Mouse (Mus musculus) small intestine, adult 2 months (tissue): ENCODE data around the gene Tekt2.

Experiments used
- CTCF ChIP-seq: fragments of 200-500 bp; IDR thresholded peaks from 2 replicates; pipeline ENCODE4 v1.5.1; 2012; ENCODE audit warnings: low read depth, mild to moderate bottlenecking, control low read depth, inconsistent platforms, low read length, moderate library complexity, mixed read lengths; ENCODE audit not compliant: insufficient replicate concordance, insufficient read length; ENCODE audit errors: extremely low read depth
- POLR2A ChIP-seq: fragments of 200-500 bp; IDR thresholded peaks from 2 replicates; pipeline ENCODE4 v1.6.1; 2012; ENCODE audit warnings: low read depth, mild to moderate bottlenecking, control low read depth, inconsistent platforms, low read length, moderate library complexity

DNA sequence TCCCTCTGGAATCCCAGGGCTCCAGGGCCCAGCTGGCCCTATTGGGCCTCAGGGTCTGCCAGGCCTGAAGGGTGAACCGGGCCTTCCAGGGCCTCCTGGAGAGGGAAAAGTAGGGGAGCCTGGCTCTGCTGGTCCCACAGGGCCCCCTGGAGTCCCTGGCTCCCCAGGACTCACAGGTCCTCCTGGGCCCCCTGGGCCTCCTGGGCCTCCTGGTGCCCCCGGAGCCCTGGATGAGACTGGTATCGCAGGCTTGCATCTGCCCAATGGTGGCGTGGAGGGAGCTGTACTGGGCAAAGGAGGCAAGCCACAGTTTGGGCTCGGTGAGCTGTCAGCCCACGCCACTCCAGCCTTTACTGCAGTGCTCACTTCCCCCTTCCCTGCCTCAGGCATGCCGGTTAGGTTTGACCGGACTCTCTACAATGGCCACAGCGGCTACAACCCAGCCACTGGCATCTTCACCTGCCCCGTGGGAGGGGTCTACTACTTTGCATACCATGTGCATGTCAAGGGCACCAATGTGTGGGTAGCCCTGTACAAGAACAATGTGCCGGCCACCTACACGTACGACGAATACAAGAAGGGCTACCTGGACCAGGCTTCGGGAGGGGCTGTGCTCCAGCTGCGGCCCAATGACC, 13.8 kb downstream of the Tekt2 start:
- no peak for TF ChIP-seq CTCF
- TF ChIP-seq POLR2A, result no peak
